Mouse (Mus musculus) CD8-positive naive resting alpha-beta T cell, adult 2 months (primary cell): ENCODE measurements around the gene Cog7.

Experiments
- DNase-seq, 2 experiments: peaks; one replicate each; pipeline ENCODE4 v3.0.0; 2022; ENCODE audit warnings: low read depth in 2 of 2, low spot score in 2 of 2

Cog7 gene

DNA sequence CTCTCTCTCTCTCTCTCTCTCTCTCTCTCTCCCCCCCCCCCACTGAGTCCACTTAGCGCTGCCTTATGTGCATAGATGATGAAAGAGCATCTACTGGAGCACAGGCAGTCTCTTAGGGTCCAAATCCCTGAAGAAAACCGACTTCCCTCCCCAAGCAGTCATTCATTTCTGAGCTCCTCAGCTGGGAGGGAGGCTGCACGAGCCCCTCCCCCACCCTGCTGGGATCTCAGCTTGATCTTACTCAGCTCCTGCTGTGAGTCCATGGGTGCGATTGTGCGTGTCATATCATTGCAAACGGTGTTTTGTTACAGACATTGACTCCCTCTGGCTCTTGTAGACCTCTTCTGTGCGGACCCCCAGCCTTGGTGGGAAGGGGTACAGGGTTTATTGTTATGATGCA lies 81.6 kb downstream of the Cog7 start:
- DNase-seq, result no peak

DNA sequence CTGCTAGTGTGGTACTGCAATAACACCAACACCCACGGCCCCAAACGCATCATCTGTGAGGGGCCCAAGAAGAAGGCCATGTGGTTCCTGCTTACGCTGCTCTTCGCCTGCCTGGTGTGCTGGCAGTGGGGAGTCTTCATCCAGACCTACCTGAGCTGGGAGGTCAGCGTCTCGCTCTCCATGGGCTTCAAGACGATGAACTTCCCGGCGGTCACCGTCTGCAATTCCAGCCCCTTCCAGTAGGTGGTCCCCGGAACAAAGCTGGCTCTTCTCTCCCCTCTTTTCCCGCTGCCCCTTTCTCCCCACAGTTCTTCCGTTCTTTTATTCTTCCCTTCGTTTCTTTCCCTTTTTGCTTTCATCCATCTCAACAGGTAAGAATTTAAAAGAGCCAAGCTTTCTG lies 82.2 kb downstream of the Cog7 start:
- DNase-seq, result no peak

DNA sequence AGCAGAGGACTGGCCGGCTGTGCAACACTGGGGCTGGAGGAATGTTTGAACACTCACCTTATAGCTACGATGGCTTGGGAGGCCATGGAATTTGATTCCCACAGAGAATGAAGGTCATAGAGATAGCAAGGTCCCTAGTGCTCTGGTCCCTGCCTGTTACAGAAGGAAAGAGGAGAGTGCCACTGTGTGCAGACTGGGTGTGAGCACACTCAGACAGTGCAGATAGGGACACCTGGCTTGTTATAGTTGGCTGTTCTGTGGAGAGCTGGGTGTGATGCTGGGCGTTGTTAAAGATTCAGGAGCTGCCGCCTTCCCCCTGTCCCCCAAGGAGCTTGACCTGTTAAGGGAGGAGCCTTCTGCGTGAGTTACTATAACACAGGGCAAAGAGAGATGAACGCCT lies 84.8 kb downstream of the Cog7 start:
- DNase-seq, result no peak

DNA sequence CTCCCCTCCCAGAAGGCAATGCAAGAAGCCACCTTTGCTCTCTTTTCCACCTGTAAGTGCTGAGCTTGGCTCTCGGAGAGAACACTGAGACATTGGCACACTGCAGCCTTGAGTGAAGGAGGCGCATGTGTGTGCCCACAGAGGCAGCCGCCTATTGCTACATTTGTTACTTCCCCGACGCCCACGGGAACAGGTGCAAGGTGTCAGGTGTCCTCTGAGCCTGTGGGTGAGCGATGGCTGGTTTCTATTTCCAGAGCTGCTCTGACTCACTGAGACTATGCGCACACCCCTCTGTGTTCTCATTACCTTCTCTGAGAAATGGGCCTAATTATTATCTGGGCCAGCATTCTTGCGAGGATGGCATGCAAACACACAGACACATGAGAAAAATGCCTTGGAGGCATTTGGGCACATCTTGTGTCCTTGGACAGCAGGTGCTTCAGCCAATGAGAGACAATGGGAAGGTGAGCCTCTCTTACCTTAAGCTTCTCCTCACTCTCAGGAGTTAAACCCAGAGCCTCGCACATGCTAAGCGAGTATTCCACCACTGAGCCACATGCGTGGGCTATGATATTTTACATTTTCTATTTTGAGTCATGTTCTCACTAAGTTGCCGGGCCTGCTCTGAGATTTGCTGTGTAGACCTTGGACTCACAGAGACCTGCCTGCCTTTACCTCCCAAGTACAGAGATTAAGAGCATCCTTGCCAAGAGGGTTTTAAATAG lies 90.7 kb downstream of the Cog7 start:
- DNase-seq, result no peak

DNA sequence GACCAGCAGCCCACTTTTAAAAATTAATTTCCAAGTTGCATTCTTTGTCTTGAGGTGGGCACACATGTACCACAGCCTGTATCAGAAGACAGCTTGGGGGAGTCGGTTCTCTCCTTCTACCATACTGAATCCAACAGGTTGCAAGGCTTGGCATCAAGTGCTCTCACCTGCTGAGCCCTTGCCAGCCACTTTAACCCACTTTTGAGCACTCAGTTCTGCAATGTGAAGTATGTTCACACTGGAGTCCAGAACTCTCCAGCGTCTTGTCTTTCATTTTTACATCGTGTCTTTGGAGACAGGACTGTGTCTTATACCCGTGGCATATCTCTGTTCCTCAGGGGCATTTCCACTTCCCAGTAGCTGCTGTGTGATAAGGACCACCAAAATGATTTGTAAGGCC lies 101.3 kb downstream of the Cog7 start:
- DNase-seq, result no peak

DNA sequence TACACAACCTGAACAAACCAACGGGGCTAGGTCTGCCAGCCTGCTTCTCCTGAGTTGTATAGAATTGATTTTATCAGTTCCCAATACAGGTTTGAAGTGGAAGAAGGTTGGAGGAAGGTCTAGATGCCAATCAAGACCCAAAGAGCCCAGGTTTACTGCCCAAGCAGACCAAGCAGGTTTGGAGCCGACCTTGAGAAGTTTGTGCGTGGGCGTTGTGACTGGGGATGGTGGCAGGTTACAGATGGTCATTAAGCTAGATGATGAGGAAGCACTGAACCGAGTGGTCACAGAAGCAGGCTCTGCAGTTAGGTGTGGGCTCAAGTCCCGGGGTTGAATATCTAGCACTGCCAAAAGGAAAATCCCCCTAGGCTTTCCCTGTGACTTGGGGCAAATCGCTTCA lies 106.7 kb downstream of the Cog7 start:
- DNase-seq, result no peak

DNA sequence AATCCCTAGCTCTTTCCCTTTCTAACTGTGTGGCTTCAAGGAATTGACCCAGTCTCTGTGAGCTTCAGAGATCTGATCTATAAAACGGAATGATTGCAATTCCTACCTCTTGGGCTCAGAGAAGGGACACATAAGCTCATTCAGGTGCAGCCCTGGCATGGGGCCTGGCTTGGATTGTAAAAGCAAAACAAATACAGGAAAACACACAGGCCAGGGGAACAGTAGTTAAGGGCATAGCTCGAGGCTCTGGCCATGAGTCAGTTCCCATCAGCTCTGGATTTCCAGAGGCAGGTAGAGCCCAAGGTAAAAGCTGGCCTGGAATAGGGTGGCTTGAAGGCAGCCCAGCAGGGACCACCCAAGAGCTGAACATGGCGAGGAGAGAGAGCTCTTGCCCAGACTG lies 107.5 kb downstream of the Cog7 start:
- DNase-seq, result no peak

DNA sequence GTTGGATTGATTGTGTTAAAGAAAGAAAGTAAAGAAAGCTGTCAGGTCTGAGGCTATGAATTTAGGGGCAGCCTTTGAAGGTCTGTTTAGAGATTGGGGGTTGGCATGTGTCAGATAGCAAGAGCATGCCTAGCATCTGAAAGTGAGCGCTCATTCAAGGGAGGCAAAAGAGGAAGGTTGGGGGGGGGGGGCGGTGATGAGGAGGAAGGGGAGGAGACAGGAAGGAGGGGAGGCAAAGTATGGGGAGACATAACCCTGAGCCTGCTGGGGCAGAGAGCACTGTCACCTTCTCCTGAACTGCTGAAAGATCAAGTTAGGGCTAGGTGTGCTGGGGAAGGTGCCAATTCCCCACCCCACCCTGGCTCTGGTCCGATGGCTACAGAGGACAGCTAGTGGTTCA lies 109.9 kb downstream of the Cog7 start:
- DNase-seq, result no peak

DNA sequence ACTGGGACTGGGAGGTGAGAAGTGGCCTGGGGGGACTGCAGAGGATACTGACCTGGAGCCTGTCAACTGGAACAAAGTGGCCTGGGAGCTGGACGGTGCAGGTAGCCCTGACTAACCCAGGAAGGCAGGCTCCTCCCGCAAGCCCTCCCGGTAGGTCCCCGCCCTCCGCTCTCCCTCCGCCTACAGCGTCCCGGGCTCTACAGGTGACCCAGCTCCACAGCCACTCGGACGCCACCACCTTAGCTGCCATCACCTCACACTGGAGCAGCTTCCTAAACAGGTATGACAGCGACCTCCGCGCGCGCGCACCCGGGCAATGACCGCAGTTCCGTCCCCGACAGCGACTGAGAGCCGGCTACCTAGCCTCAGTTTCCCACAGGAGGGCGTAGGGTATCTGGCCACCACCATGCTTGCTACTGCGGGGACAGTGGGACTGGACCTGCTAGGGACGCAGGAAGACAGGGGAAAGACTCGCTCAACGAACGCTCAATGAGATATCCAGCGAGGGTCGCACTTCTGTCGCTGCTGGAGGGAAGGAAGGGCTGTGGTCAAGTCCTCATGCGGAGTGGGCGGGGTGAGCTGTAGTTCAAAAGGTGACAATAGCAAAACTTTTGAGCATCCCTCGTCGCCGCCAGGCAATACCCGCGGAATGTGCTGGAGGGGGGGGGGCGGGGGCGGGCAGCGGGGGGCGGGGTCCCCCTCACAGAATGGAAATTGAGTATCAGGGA lies 116.5 kb downstream of the Cog7 start, which contains the start of gene Scnn1b:
Scnn1b (plus strand) TSS at position 181 of the 728 bp plus-strand sequence.
- DNase-seq, result no peak

DNA sequence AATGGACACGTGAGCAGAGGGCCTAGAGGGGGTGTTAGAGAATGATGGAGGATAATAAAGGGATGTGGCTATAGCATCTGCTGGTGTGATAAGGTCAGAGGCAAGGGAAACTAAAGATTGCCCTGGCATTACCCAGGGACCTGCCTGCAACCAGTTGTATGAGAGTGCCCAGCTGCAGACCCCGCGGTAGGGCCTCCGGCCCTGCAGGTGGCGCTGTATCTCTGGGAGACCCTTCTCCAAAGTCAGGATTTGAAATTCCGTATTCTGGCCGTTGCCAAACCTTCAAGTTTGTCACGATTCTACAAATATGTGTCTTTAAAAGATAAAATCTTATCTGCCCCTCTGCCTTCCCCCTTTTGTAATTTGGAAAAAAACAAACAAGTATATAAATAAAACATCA lies 122.6 kb downstream of the Cog7 start:
- DNase-seq, result no peak

DNA sequence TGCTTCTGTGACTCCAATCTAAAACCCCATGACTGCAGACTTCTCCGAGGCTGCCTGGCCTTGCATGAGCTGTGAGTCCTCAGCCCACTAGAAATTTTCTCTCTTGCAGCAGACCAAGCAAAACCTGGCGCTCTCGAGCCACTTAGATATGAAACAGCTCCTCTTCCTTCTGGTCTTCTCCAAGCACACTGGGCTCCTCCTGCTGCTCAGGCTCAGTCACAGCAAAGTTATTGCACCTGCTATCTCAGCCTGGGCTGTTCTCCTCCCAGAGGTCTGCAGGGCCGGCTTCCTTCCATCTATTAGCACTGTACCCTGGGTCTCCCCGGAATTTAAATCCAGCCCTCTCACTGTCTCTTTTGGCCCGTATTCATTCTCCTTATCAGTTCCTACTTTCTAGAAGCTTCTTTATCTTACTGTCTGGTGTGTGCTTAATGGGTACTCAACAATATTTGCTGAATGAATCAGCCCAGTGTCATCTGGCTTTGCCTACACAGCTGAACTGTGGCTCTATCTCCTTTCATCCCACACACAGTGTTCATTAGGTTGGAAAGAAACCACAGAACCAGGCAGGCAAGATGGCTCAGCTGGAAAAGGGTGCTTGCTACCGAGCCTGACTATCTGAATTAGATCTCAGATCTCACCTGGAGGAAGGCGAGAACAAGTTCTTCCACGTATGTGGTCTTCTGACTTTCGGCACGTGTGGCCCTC lies 124.2 kb downstream of the Cog7 start:
- no peak for DNase-seq

DNA sequence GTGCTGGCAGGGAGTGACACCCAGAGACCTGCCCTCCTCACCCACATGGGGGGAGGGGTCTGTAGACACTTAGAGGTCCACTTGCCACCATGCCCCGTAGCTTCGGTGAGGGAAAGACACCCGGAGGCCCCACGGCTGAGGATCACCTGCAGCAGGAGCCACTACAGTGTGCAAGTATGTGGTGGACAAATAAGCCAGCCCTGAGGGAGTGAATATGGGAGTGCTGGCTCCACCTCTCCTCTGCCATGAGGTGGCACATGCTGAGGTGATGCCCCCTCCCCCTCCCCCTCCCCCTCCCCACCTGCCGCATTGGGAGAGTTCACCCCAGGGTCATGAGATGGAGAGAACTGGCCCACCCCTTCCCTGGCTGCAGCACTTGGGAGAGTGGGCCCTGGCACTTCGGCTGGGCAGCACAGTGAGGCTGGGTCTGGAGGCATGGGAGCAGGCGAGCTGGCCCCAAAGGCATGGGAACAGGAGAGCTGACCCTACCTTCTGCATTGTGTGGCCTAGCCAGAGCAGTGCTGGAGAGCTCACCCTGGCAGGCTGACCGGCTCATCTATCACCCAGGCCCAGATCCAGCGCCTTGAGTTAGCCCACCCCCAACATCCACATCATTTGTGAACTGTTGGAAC lies 132.9 kb downstream of the Cog7 start:
- DNase-seq, result no peak

DNA sequence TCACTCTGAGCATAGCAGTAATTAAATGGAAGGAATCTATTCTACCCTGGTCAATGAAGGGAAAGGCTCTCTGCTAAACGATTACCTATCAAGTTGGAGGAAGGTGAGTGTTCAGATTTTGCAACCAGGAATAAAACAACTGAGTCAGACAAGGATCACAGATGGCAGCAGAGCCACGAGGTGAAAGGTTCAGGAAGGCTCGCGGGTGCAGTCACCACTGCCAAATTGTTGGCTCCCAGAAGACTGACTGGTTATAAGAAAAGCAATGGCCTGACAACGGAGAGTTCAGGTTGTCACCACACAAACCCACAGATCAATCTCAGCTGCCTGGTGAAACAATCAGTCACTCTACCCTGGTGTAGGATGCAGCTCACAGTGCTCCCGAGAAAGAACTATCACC lies 135.5 kb downstream of the Cog7 start:
- DNase-seq, result no peak

DNA sequence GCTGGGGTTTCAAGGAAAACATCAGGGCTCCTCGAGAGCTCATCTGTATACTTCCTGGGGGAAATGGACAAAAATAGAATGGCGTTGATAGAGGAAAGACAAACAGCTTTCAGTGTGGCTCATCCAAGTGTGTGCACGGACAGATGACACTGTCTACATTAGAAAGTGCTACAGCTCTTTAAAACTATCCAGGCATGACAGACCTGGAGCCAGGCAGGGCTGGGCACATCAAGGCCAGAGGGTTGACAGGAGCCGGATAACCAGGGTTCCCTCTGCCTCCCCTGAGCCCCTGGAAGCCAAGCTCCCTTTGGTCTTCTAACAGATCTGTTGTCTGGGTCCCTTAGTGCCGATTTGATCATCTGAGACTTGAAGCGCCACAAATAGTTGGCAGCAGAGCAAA lies 139.3 kb downstream of the Cog7 start:
- no peak for DNase-seq

DNA sequence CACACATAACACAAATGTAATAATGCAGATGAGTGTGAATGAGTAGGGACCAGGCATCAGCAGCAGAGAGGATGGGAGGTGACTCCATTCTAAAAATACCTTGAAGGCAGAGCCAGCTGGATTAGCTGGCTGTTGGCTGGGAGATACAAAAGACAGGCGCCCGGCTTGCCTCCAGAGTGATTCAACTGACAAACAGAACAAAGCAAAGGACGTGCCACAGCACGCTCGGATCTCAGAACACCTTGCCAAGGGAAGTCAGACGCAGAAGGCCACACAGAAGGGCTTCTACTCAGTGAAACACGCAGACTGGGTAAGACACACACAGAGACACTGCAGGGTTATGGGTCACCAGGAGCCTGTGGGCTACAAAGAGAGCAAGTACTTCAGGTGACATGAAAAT lies 140.7 kb downstream of the Cog7 start:
- DNase-seq, result no peak

DNA sequence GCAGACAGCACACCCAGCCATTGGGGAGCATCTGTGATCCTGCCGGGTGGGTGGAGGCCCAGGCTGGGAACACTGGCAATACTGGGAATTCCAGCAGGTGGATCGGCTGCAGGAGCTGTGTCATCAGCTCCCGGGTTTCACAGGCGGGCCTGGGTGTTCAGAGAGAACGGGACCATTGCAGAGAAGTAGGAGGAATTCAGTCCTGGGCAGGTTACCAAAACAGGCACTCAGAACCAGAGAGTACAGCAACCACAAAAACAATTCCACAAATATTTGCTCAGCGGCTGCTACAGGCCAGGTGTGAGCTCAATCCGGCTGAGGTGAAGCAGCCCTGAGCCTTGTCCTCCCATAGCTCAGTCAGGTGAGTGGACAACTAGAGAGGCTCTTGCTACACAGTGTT lies 144.7 kb downstream of the Cog7 start:
- DNase-seq, result no peak

DNA sequence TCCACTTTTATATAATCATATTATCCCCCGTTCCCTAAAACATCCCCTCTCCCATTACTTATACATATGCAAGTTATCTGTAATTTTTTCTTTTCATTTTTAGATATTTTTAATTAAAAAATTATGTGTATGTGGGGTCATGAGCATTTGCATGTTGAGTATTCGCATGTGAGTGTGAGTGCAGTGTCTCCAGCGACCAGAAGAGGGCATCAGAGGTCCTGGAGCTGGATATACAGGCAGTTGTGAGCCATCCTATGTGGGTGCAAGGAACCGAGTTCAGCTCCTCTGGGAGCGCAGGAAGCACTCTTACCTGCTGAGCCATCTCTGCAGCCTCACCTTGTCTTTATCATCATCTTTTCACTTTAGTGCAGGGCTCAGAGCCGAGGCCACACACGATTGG lies 146.1 kb downstream of the Cog7 start:
- no peak for DNase-seq
